Mouse (Mus musculus): ENCODE data around the gene Timm17a.

GRCm38 (mm10) chr1:135251405-135251804, 62.2 kb downstream of the Timm17a start:
- TF ChIP-seq CTCF (IDR thresholded peaks at IDR 0.05; ENCODE audit: borderline replicate concordance, insufficient read depth, low read depth, low read length) (no peak), POLR2A (IDR thresholded peaks at IDR 0.05; ENCODE audit: borderline replicate concordance, insufficient read depth, low read length) (no peak)

Data from cerebellum, adult 2 months (tissue).